Mouse (Mus musculus): Measurements from ENCODE around the gene Acad12.
"Not testable (repeated sequence)": the region's sequence is repeated elsewhere in the genome, so short reads cannot be mapped to it uniquely, and the experiment has no call there.

Acad12 gene

GRCm38 (mm10) chr5:121618592-121619513 is at the start of gene Acad12:
Gene Acad12 (minus strand): TSS chr5:121618938.
- DNase-seq (ENCODE audit: low read depth, low spot score): peak; percentile 79

DNA sequence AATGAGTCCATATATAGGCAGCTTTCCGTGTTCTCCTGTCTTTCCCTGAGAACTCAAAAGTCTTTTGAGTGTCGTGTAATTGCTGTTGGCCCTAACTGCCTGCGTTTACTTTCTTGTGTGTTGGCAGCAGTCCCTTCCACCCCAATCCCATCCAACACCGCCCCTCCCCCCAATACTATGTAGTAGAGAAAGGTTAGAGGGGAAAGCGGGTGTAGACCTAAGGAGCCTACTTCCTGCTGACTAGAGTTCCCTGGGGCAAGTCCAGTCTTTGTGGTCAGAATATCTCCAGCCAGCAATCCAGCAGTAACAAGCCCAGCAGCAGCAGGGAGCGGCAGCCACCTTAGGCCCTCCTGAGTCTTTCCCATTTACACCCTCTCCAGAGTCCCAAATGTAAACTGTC is 49.7 kb upstream of the Acad12 start:
- no peak for DNase-seq (ENCODE audit: low read depth, low spot score)

- DNase-seq (ENCODE audit: low read depth, low spot score): no peak
Measured at GRCm38 (mm10) chr5:121667067-121667466, 48.3 kb upstream of the Acad12 start.

GRCm38 (mm10) chr5:121664971-121665370 is 46.2 kb upstream of the Acad12 start:
- DNase-seq (ENCODE audit: low read depth, low spot score): no peak

- DNase-seq (ENCODE audit: low read depth, low spot score): no peak
Measured at GRCm38 (mm10) chr5:121664078-121664477, 45.3 kb upstream of the Acad12 start.

GRCm38 (mm10) chr5:121663456-121663855 is 44.7 kb upstream of the Acad12 start:
- DNase-seq (ENCODE audit: low read depth, low spot score): no peak

- DNase-seq (ENCODE audit: low read depth, low spot score): no peak
Measured at GRCm38 (mm10) chr5:121661494-121661893, 42.8 kb upstream of the Acad12 start.

GRCm38 (mm10) chr5:121660897-121661254 is 42.1 kb upstream of the Acad12 start:
- no peak for DNase-seq (ENCODE audit: low read depth, low spot score)

DNA sequence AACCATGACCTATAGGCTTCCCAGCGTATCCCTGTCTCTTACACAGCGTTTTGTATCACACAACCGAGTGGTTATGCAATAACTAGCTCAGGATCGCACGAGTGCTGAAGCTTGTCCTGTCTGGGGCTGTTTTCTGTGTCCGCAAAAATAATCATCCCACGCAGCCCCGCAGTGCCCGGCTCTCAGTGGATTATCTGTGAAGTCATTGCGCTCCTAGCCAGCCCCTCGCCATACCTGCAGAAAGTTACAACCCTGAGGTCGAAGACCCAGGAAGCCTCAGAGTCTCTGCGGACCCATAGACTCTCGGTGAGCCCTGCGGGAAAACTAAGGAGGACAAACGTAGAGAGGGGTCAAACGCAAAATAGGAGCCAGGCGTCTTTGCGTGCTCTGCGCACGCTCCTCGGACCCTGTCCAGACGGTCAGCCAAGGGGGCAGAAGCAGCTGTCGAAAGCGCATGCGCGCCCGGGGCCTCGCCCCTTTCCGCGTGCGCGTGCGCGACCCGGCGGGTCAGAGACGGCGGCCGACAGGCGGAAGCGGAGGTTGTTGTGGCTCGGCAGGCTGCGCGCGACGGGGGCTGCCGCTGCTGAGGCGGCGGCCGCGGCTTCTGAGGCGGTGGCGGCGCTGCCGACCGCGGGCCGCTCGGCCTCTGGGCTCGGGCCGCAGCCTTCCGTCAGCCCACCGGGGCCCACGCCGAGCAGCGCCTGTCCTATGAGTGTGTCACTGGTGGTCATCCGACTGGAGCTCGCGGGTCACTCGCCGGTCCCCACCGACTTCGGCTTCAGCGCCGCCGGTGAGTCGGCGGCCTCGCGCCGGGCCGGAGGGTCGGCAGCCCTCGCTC is 41.5 kb upstream of the Acad12 start, which contains the start of the genes Acad10 and Brap:
Acad10 (minus strand) TSS at position 456 of the 838 bp plus-strand sequence.
Brap (plus strand) TSS at position 505 of the 838 bp plus-strand sequence.
- DNase-seq (ENCODE audit: low read depth, low spot score): peak; percentile 88

- DNase-seq (ENCODE audit: low read depth, low spot score): not testable (repeated sequence)
Measured at GRCm38 (mm10) chr5:121657656-121658055, 38.9 kb upstream of the Acad12 start.

DNA sequence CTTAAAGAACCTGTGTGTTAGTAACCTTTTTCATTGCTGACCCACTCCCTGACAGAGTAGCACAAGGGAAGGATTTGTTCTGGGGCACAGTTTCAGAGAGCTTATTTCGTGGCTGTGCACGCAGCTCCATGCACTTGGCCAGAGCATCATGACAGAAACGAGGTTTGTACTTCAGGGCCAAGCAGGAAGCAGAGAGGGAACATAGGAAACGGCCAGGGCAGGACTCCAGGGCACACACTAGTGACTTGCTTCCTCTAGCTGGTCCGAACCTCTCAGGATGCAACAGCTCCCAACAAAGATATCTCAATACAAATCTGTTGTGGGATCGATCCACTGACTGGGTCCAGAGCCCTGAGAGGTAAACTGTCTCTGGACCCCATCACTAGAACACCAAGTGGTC is 38.1 kb upstream of the Acad12 start:
- DNase-seq (ENCODE audit: low read depth, low spot score): not testable (repeated sequence)

GRCm38 (mm10) chr5:121654526-121654925 is 35.8 kb upstream of the Acad12 start:
- no peak for DNase-seq (ENCODE audit: low read depth, low spot score)

GRCm38 (mm10) chr5:121649134-121649533 is 30.4 kb upstream of the Acad12 start:
- DNase-seq (ENCODE audit: low read depth, low spot score): no peak

GRCm38 (mm10) chr5:121639601-121640000 is 20.9 kb upstream of the Acad12 start:
- no peak for DNase-seq (ENCODE audit: low read depth, low spot score)

- no peak for DNase-seq (ENCODE audit: low read depth, low spot score)
Measured at GRCm38 (mm10) chr5:121637296-121637695, 18.6 kb upstream of the Acad12 start.

GRCm38 (mm10) chr5:121634668-121635067 is 15.9 kb upstream of the Acad12 start:
- DNase-seq (ENCODE audit: low read depth, low spot score): no peak

- no peak for DNase-seq (ENCODE audit: low read depth, low spot score)
Measured at GRCm38 (mm10) chr5:121632804-121633203, 14.1 kb upstream of the Acad12 start.

- peak; percentile 39 for DNase-seq (ENCODE audit: low read depth, low spot score)
Measured at GRCm38 (mm10) chr5:121631106-121631647, 12.4 kb upstream of the Acad12 start.

DNA sequence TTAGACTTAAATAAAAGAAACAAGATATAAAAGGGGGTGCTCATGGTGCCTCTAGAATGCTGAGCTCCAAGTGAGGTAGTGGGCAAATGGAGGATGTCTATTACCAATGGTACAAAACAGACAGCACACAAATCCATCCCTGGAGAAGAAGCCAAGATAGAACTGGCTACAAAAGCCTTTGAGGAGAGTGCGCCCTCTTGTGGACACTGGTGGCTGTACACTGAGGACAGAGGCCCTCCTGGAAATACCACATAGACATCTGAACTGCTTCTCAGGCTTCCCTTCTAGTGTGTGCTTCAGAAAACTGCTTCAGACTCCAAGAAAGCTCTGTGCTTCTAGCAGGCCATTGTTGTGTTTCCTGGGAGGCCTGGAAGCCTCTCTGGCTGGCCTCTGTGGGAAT is 9.1 kb upstream of the Acad12 start:
- DNase-seq (ENCODE audit: low read depth, low spot score): peak; percentile 61

GRCm38 (mm10) chr5:121623241-121623640 is 4.5 kb upstream of the Acad12 start:
- DNase-seq (ENCODE audit: low read depth, low spot score): no peak

- no peak for DNase-seq (ENCODE audit: low read depth, low spot score)
Measured at GRCm38 (mm10) chr5:121621102-121621501, 2.4 kb upstream of the Acad12 start.

DNA sequence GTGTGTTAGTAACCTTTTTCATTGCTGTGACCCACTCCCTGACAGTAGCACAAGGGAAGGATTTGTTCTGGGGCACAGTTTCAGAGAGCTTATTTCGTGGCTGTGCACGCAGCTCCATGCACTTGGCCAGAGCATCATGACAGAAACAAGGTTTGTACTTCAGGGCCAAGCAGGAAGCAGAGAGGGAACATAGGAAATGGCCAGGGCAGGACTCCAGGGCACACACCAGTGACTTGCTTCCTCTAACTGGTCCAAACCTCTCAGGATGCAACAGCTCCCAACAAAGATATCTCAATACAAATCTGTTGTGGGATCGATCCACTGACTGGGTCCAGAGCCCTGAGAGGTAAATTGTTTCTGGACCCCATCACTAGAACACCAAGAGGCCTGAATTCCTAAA is 3.8 kb downstream of the Acad12 start:
- not testable (repeated sequence) for DNase-seq (ENCODE audit: low read depth, low spot score)

All from ES-CJ7 (cell line).